In genomic region chr11:22437140-22437850, GRCm38 (mm10) we compare ENCODE assay signal across 8 mouse cellular contexts.
A peak's percentile ranks its signal among the peaks of the same experiment; 100 is the strongest.
DNase-seq lines count a peak whose midpoint lies in the region; ATAC-seq and TF ChIP-seq lines count a peak whose summit lies in the region.

No protein-coding gene starts in this region.

- no peaks in the 10 kb centered on the region for H3K27me3 ChIP-seq in heart, embryonic 14.5 days (ENCODE audit: control insufficient read depth, insufficient read depth, low read length)
- no peaks in the 10 kb centered on the region for H3K27me3 ChIP-seq in liver, postnatal 0 days (ENCODE audit: insufficient read depth, low read length)

- H3K9ac ChIP-seq in heart, embryonic 14.5 days (ENCODE audit: low read length): no peak overlapping the region
- no peak overlapping the region; the same call in 1 of the 2 replicates for H3K9ac ChIP-seq in liver, postnatal 0 days (replicated peaks)

- peak; percentile 72 for TF ChIP-seq CTCF in liver, postnatal 0 days (IDR thresholded peaks at IDR 0.05; ENCODE audit: low read depth)

- no peak; the same call in 1 of the 2 replicates for TF ChIP-seq EP300 in liver, postnatal 0 days (IDR thresholded peaks at IDR 0.05; ENCODE audit: low read depth)

- 7% methylated on average over 5 of the region's 5 CpGs for WGBS in heart, embryonic 14.5 days
- WGBS in liver, postnatal 0 days (ENCODE audit: insufficient replicate concordance): 4% methylated on average over 5 of the region's 5 CpGs

- no peaks in the 10 kb centered on the region for H3K9me3 ChIP-seq in heart, embryonic 14.5 days (ENCODE audit: control insufficient read depth, low read length)
- no peaks in the 10 kb centered on the region for H3K9me3 ChIP-seq in liver, postnatal 0 days (ENCODE audit: low read length)

- peak; percentile 86 for DNase-seq in kidney, adult 11 months
- DNase-seq in kidney, adult 18-20 months: no peak
- DNase-seq in fibroblast of lung, adult 2 months (ENCODE audit: low read depth): peak; percentile 95
- peak; percentile 82 for DNase-seq in kidney, postnatal 14 days
- peak; percentile 74 for DNase-seq in liver, postnatal 0 days
- DNase-seq in ovary, postnatal 14 days (ENCODE audit: low spot score): peak; percentile 22
- DNase-seq in spleen, postnatal 4 days (ENCODE audit: low spot score in 2 of 2): no peak

- no peaks in the 10 kb centered on the region for H3K36me3 ChIP-seq in heart, embryonic 14.5 days (ENCODE audit: control insufficient read depth, insufficient read depth, low read length)
- no peaks in the 10 kb centered on the region for H3K36me3 ChIP-seq in liver, postnatal 0 days (replicated peaks; ENCODE audit: insufficient read depth, low read length)

- peak; percentile 85 for ATAC-seq in heart, embryonic 14.5 days (ENCODE audit: insufficient number of reproducible peaks, insufficient read depth, low FRiP score, low read depth)
- ATAC-seq in liver, postnatal 0 days: peak; percentile 98

- H3K27ac ChIP-seq in heart, embryonic 14.5 days (replicated peaks in 1 of 2; ENCODE audit: control insufficient read depth in 1 of 2, insufficient read depth in 1 of 2, low read depth in 2 of 2, low read length in 2 of 2): peak overlapping the region; percentile 28 to 44; a peak in 1 of 4 replicates
- peak overlapping the region; percentile 97 for H3K27ac ChIP-seq in liver, postnatal 0 days (ENCODE audit: low read depth)

- peaks cover 10 to 22% of the 10 kb centered on the region in 2 experiments for H3K4me1 ChIP-seq in heart, embryonic 14.5 days (ENCODE audit: control insufficient read depth in 2 of 2, insufficient read depth in 2 of 2, low read length in 2 of 2)
- H3K4me1 ChIP-seq in liver, postnatal 0 days (ENCODE audit: insufficient read depth): peaks cover 6% of the 10 kb centered on the region

- H3K4me2 ChIP-seq in heart, embryonic 14.5 days (ENCODE audit: low read length): no peak overlapping the region
- 0 out of 2 replicates have a peak overlapping the region, but pooled peaks have one; percentile 18 for H3K4me2 ChIP-seq in liver, postnatal 0 days (ENCODE audit: low read depth, low read length)

- no peak overlapping the region for H3K4me3 ChIP-seq in heart, embryonic 14.5 days (ENCODE audit: control insufficient read depth in 1 of 2, insufficient read depth in 1 of 2, low read depth in 1 of 2, low read length in 2 of 2)
- no peak overlapping the region for H3K4me3 ChIP-seq in liver, postnatal 0 days (ENCODE audit: low read depth, low read length)

Comparison
In these comparisons a context has a peak if more than half of its experiments do, and no peak if none do; other contexts are left out.
1. DNase-seq: peak in kidney, adult 11 months (single experiment), fibroblast of lung, adult 2 months (single experiment), kidney, postnatal 14 days (single experiment), liver, postnatal 0 days (single experiment) and ovary, postnatal 14 days (single experiment); none in kidney, adult 18-20 months (single experiment) and spleen, postnatal 4 days (0 of 2).